Mouse (Mus musculus): ENCODE data around the gene E330014E10Rik. TPM values are rescaled to one million over a fixed set of nuclear protein-coding genes. Genes with fewer than 3 reads are reported as not detected.
"Not testable (repeated sequence)": the region's sequence is repeated elsewhere in the genome, so short reads cannot be mapped to it uniquely, and the experiment has no call there.

The E330014E10Rik gene
- 0.11 TPM in 1 of 2 replicates, not detected in the other for polyA plus RNA-seq (2012; rRNA removed)

GRCm38 (mm10) chr5:95775690-95776089 is at the start of gene E330014E10Rik:
Gene E330014E10Rik, plus strand, starts transcription at chr5:95775990.
- not testable (repeated sequence) for H3K27ac ChIP-seq (ENCODE audit: control insufficient read depth, insufficient read depth, low read depth, low read length)

GRCm38 (mm10) chr5:95736073-95736472 is 39.7 kb upstream of the E330014E10Rik start, which contains the start of gene Gm7978:
Gene Gm7978, minus strand, starts transcription at chr5:95736173.
- not testable (repeated sequence) for H3K4me3 ChIP-seq (ENCODE audit: control insufficient read depth, low read depth, low read length); H3K27me3 ChIP-seq (ENCODE audit: control insufficient read depth, insufficient read depth, low read length); H3K36me3 ChIP-seq (ENCODE audit: control insufficient read depth, insufficient read depth, low read length); H3K27ac ChIP-seq (ENCODE audit: control insufficient read depth, insufficient read depth, low read depth, low read length); H3K4me1 ChIP-seq (ENCODE audit: control insufficient read depth, insufficient read depth, low read length)

More at GRCm38 (mm10) chr5:95775690-95776089, at the start of gene E330014E10Rik:
- not testable (repeated sequence) for H3K27me3 ChIP-seq (ENCODE audit: control insufficient read depth, insufficient read depth, low read length); H3K4me1 ChIP-seq (ENCODE audit: control insufficient read depth, insufficient read depth, low read length); H3K36me3 ChIP-seq (ENCODE audit: control insufficient read depth, insufficient read depth, low read length); H3K4me3 ChIP-seq (ENCODE audit: control insufficient read depth, low read depth, low read length)

GRCm38 (mm10) chr5:95741714-95742113 is 34.1 kb upstream of the E330014E10Rik start, which contains the start of gene Gm7982:
Gene Gm7982, plus strand, starts transcription at chr5:95742014.
- not testable (repeated sequence) for H3K4me3 ChIP-seq (ENCODE audit: control insufficient read depth, low read depth, low read length); H3K36me3 ChIP-seq (ENCODE audit: control insufficient read depth, insufficient read depth, low read length); H3K27me3 ChIP-seq (ENCODE audit: control insufficient read depth, insufficient read depth, low read length); H3K4me1 ChIP-seq (ENCODE audit: control insufficient read depth, insufficient read depth, low read length); H3K27ac ChIP-seq (ENCODE audit: control insufficient read depth, insufficient read depth, low read depth, low read length)

- H3K4me3 ChIP-seq (ENCODE audit: control insufficient read depth, low read depth, low read length); H3K27ac ChIP-seq (ENCODE audit: control insufficient read depth, insufficient read depth, low read depth, low read length); H3K36me3 ChIP-seq (ENCODE audit: control insufficient read depth, insufficient read depth, low read length); H3K27me3 ChIP-seq (ENCODE audit: control insufficient read depth, insufficient read depth, low read length); H3K4me1 ChIP-seq (ENCODE audit: control insufficient read depth, insufficient read depth, low read length): not testable (repeated sequence)
Observed at GRCm38 (mm10) chr5:95810841-95811240, 35.1 kb downstream of the E330014E10Rik start.

- no peak for TF ChIP-seq POLR2A (IDR thresholded peaks at IDR 0.05; ENCODE audit: control insufficient read depth, low read depth, low read length)
- H3K4me3 ChIP-seq (ENCODE audit: control insufficient read depth, low read depth, low read length) = no peak overlapping the region
Observed at GRCm38 (mm10) chr5:95836580-95836979, 60.8 kb downstream of the E330014E10Rik start.

GRCm38 (mm10) chr5:95854030-95854429 is 78.2 kb downstream of the E330014E10Rik start:
- Histone ChIP-seq H3K4me1 (ENCODE audit: control insufficient read depth, insufficient read depth, low read length) (no peaks in the 10 kb centered on the region), H3K27me3 (ENCODE audit: control insufficient read depth, insufficient read depth, low read length) (no peaks in the 10 kb centered on the region), H3K4me3 (ENCODE audit: control insufficient read depth, low read depth, low read length) (no peak overlapping the region), H3K36me3 (ENCODE audit: control insufficient read depth, insufficient read depth, low read length) (no peaks in the 10 kb centered on the region), H3K27ac (ENCODE audit: control insufficient read depth, insufficient read depth, low read depth, low read length) (no peak overlapping the region)
- no peak for TF ChIP-seq POLR2A (IDR thresholded peaks at IDR 0.05; ENCODE audit: control insufficient read depth, low read depth, low read length)
- no peak for TF ChIP-seq CTCF (IDR thresholded peaks at IDR 0.05; ENCODE audit: control insufficient read depth, insufficient read depth, insufficient replicate concordance, low read depth, low read length)

More at GRCm38 (mm10) chr5:95836580-95836979, 60.8 kb downstream of the E330014E10Rik start:
- no peaks in the 10 kb centered on the region for H3K4me1 ChIP-seq (ENCODE audit: control insufficient read depth, insufficient read depth, low read length)
- no peak overlapping the region for H3K27ac ChIP-seq (ENCODE audit: control insufficient read depth, insufficient read depth, low read depth, low read length)
- no peaks in the 10 kb centered on the region for H3K27me3 ChIP-seq (ENCODE audit: control insufficient read depth, insufficient read depth, low read length)
- H3K36me3 ChIP-seq (ENCODE audit: control insufficient read depth, insufficient read depth, low read length) = no peaks in the 10 kb centered on the region

Other genes with a start within 250 kb of the E330014E10Rik start
- gene Gm7971, start 181.1 kb upstream of the E330014E10Rik start, polyA plus RNA-seq (2012; rRNA removed) = not detected in 2 replicates
- gene Gm7978, start 39.8 kb upstream of the E330014E10Rik start, polyA plus RNA-seq (2012; rRNA removed) = not detected in 2 replicates
- 2.0 and 2.1 TPM in 2 replicates for gene Gm7982, start 34.0 kb upstream of the E330014E10Rik start, polyA plus RNA-seq (2012; rRNA removed)
- not detected in 2 replicates for gene Cxcl13, start 181.0 kb downstream of the E330014E10Rik start, polyA plus RNA-seq (2012; rRNA removed)

All from testis, adult 2 months (tissue).